Mouse (Mus musculus) liver, embryonic 14.5 days (tissue): ENCODE results near the gene Plxnd1.

ENCODE experiments used
- CTCF ChIP-seq: IDR thresholded peaks from 2 replicates; pipeline ENCODE4 v1.5.1; 2016; ENCODE audit warnings: antibody characterized with exemption, low read depth, control low read depth
- EP300 ChIP-seq: IDR thresholded peaks from 2 replicates; pipeline ENCODE4 v1.6.1; 2016; ENCODE audit warnings: antibody characterized with exemption, low read depth

DNA sequence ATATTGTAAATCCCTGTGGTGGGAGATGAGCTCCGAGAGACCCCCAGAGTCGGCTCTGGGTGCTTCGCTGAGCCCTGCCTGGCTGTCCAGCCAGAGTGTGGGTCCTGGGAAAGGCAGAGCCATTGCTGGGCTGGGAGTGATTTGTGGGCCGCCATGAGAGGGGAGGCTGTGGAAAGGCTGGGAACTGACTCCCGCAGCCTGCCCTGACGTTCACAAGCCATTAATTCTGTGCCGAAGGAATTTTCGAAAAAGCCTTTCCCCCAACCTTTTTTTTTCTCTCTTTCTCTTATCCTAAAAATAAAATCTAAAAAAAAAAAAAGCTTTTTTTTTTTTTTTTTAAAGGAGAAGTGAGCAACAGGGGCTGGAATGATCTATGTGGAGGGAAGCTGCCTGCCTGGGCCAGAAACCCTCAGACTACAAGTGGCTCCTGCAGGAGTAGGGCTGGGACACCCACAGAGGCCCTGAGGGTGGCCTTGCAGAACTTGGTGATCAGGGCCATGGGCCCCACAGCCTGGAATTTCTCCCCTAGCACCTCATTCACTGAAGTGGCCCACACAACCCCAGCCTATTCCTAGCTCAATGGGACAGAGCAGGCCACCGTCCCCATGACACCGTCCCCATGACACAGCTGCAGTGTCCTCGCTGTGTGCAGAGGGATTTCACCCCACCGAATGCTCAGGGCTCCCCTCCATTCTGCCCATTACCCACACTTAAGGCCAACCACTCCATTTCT, 11.3 kb downstream of the Plxnd1 start:
- TF ChIP-seq EP300 (no peak), CTCF (no peak)
